In the genomic region with DNA sequence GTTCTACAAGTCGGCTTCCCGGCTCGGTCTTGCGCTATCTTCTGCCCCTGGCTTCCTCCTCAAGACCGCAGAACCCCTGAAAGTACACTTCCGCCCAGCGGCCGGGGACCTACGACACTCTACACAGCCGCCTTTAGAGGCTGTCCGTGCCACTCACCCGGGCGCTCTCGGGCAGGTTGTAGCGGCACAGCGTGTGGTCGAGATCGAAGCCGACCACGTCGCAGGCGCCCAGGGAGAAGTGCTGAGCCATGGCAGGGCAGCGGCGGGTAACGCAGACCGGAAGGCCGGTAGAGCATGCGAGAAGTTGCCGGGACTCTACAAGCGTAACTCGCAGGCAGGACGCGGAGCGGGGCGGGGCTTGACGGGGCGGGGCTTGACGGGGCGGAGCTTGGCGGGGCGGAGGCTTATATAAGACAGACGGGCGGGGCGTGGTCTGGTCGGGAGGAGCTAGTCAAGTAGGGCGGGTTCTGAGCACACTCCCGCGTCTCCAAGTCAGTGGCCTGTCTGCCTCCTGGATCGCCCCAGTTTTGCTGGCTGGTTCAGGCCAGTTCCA, we compare ENCODE assay signal across 8 mouse cellular contexts. TPM values are rescaled to one million over a fixed set of nuclear protein-coding genes. Genes with fewer than 3 reads are reported as not detected.
DNase-seq lines count a peak whose midpoint lies in the region; ATAC-seq and TF ChIP-seq lines count a peak whose summit lies in the region.

Gene Nt5dc1, minus strand, starts transcription at position 349 of the 553 bp plus-strand sequence.

- H3K4me2 ChIP-seq in kidney, embryonic 14.5 days (replicated peaks; ENCODE audit: low read depth, low read length), result peak within 1 kb of the TSS; percentile 53
- H3K4me2 ChIP-seq in limb, embryonic 15.5 days, result peak within 1 kb of the TSS; percentile 59

- TF ChIP-seq CTCF in bone marrow macrophage, adult 2 months (IDR thresholded peaks at IDR 0.05; ENCODE audit: low read depth, low read length), result no peak
- TF ChIP-seq CTCF in embryonic fibroblast, embryonic 13.5 days (IDR thresholded peaks at IDR 0.05; ENCODE audit: borderline replicate concordance, insufficient read depth, low read length), result no peak

- peak; percentile 99 for ATAC-seq in kidney, embryonic 14.5 days (ENCODE audit: low FRiP score, low TSS enrichment)
- ATAC-seq in limb, embryonic 15.5 days (ENCODE audit: insufficient number of reproducible peaks, low FRiP score, low TSS enrichment, low read depth), result peak; percentile 97

- no peaks in the 10 kb centered on the region for H3K9me3 ChIP-seq in kidney, embryonic 14.5 days (ENCODE audit: control insufficient read depth, low read length)
- H3K9me3 ChIP-seq in limb, embryonic 15.5 days, result no peaks in the 10 kb centered on the region

- H3K36me3 ChIP-seq in kidney, embryonic 14.5 days (ENCODE audit: control insufficient read depth, insufficient read depth, low read length), result no peaks in the 10 kb centered on the region
- no peaks in the 10 kb centered on the region for H3K36me3 ChIP-seq in limb, embryonic 15.5 days

- TF ChIP-seq POLR2A in bone marrow macrophage, adult 2 months (IDR thresholded peaks at IDR 0.05; ENCODE audit: borderline replicate concordance, low read depth, low read length), result no peak
- TF ChIP-seq POLR2A in embryonic fibroblast, embryonic 13.5 days (IDR thresholded peaks at IDR 0.05; ENCODE audit: low read depth, low read length), result peak; percentile 92

- peak within 1 kb of the TSS; percentile 73 for H3K9ac ChIP-seq in kidney, embryonic 14.5 days (ENCODE audit: low read depth, low read length)
- peak within 1 kb of the TSS; percentile 74 for H3K9ac ChIP-seq in limb, embryonic 15.5 days

- H3K4me3 ChIP-seq in bone marrow macrophage, adult 2 months (ENCODE audit: insufficient read depth, low read length), result peak within 1 kb of the TSS; percentile 72
- H3K4me3 ChIP-seq in embryonic fibroblast, embryonic 13.5 days (ENCODE audit: insufficient read depth, low read length), result peak within 1 kb of the TSS; percentile 97
- H3K4me3 ChIP-seq in kidney, embryonic 14.5 days (ENCODE audit: low read length), result peak within 1 kb of the TSS; percentile 69
- peak within 1 kb of the TSS; percentile 77 for H3K4me3 ChIP-seq in limb, embryonic 15.5 days

- DNase-seq in A20 (ENCODE audit: low read depth, low spot score), result peak; percentile 95
- peak; percentile 88 to 92 for DNase-seq in heart, adult 9 months (ENCODE audit: low spot score in 2 of 2)
- peak; percentile 82 to 90 for DNase-seq in monocyte, adult 2 months (ENCODE audit: low read depth in 1 of 2, low spot score in 2 of 2)
- peak; percentile 89 to 93 for DNase-seq in spleen, postnatal 36 days (ENCODE audit: low spot score in 2 of 2)

- H3K27ac ChIP-seq in bone marrow macrophage, adult 2 months (ENCODE audit: insufficient read depth, low read depth, low read length), result peak within 1 kb of the TSS; percentile 71
- H3K27ac ChIP-seq in embryonic fibroblast, embryonic 13.5 days (ENCODE audit: insufficient read depth, low read length), result peak within 1 kb of the TSS; percentile 75
- peak within 1 kb of the TSS; percentile 68 for H3K27ac ChIP-seq in kidney, embryonic 14.5 days (ENCODE audit: low read depth, low read length)
- peak within 1 kb of the TSS; percentile 88 for H3K27ac ChIP-seq in limb, embryonic 15.5 days

- no peaks in the 10 kb centered on the region for H3K27me3 ChIP-seq in kidney, embryonic 14.5 days (ENCODE audit: control insufficient read depth, insufficient read depth, low read length)
- no peaks in the 10 kb centered on the region for H3K27me3 ChIP-seq in limb, embryonic 15.5 days

- WGBS in kidney, embryonic 14.5 days, result 1% methylated on average over 44 of the region's 49 CpGs
- under 1% methylated on average over 49 of the region's 49 CpGs for WGBS in limb, embryonic 15.5 days

- H3K4me1 ChIP-seq in bone marrow macrophage, adult 2 months (ENCODE audit: control insufficient read depth, insufficient read depth, low read length), result peaks cover 16% of the 10 kb centered on the region
- H3K4me1 ChIP-seq in embryonic fibroblast, embryonic 13.5 days (ENCODE audit: control insufficient read depth, insufficient read depth, low read length), result peaks cover 4% of the 10 kb centered on the region; the same call in 1 of the 2 replicates
- H3K4me1 ChIP-seq in kidney, embryonic 14.5 days (ENCODE audit: control insufficient read depth, insufficient read depth, low read length), result peaks cover 13% of the 10 kb centered on the region
- H3K4me1 ChIP-seq in limb, embryonic 15.5 days, result peaks cover 13% of the 10 kb centered on the region

RNA-seq across cellular contexts. Expression of gene Nt5dc1, which starts in this region (rescaled TPM):
- 10.0 and 15.2 TPM in 2 replicates for polyA plus RNA-seq in bone marrow macrophage, adult 2 months (2012; ENCODE audit: insufficient read depth, insufficient read length, missing spikeins)
- 8.9 and 10.0 TPM in 2 replicates for polyA plus RNA-seq in embryonic fibroblast, embryonic 13.5 days (2011; ENCODE audit: insufficient read length, low read depth, missing spikeins)
- 8.7 and 13.4 TPM in 2 replicates for polyA plus RNA-seq in kidney, embryonic 14.5 days (2014; fragmentation: Nextera tagmentation; extraction: Ambion mirVana)
- 9.7 and 11.5 TPM in 2 replicates for polyA plus RNA-seq in limb, embryonic 15.5 days (2015; fragmentation: Nextera tagmentation; extraction: Ambion mirVana)

Comparison
In these comparisons a context has a peak if more than half of its experiments do, and no peak if none do; other contexts are left out.
1. Peak in every context shown above with its lines: DNase-seq, ATAC-seq, H3K4me3 ChIP-seq and H3K27ac ChIP-seq.